Mouse (Mus musculus) hematopoietic stem cell, adult 5-6 weeks (primary cell): ENCODE results near the gene Actrt2. TPM values are rescaled to one million over a fixed set of nuclear protein-coding genes. Genes with fewer than 3 reads are reported as not detected.
A peak's percentile ranks its signal among the peaks of the same experiment; 100 is the strongest.

ENCODE experiments used
- ATAC-seq, 2 experiments: fragments of 125-278 bp in 1 of 2; replicated peaks in 1 of 2; 2 replicates each; pipeline ENCODE4 v1.8.0; 2016 to 2017; ENCODE audit warnings: inconsistent platforms in 2 of 2, mild to moderate bottlenecking in 2 of 2, moderate number of reproducible peaks in 2 of 2, low read depth in 1 of 2, moderate TSS enrichment in 1 of 2; ENCODE audit not compliant: low FRiP score in 2 of 2, poor library complexity in 2 of 2, severe bottlenecking in 2 of 2, insufficient read depth in 1 of 2, low TSS enrichment in 1 of 2
- total RNA-seq: library from RNA; stranded (forward); fragments of 172-1452, 232-1000 nt; gene quantifications from 2 replicates; pipeline ENCODE4 v1.2.3, GENCODE M21; 2017

The Actrt2 gene
- total RNA-seq, 1 experiment from 2014 or later: not detected

DNA sequence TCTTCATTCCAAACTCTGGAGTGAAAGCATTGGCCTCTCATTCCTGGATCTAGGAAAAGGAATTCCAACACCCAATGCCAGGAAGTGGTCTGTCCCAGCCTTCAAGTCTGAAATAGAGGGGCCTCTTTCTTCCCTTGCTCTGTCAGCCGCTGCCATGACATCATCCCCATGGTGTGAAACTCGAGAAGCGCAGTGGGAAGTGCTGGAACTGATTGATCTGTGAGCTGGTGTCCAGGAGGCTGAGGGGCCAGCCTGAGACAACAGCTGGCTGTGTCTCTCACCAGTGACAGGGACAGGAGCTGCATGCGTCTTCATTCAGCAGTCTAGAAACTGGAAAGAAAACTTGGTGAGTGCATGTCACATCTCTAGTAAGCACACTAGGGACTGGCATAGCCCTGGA, 28.5 kb upstream of the Actrt2 start:
- no peak for ATAC-seq

- ATAC-seq: no peak
Measured at GRCm38 (mm10) chr4:154694361-154694760, 26.7 kb upstream of the Actrt2 start.

GRCm38 (mm10) chr4:154693348-154694015, 25.8 kb upstream of the Actrt2 start:
- ATAC-seq: no peak

- ATAC-seq: no peak
Measured at GRCm38 (mm10) chr4:154683068-154683752, 15.5 kb upstream of the Actrt2 start.

DNA sequence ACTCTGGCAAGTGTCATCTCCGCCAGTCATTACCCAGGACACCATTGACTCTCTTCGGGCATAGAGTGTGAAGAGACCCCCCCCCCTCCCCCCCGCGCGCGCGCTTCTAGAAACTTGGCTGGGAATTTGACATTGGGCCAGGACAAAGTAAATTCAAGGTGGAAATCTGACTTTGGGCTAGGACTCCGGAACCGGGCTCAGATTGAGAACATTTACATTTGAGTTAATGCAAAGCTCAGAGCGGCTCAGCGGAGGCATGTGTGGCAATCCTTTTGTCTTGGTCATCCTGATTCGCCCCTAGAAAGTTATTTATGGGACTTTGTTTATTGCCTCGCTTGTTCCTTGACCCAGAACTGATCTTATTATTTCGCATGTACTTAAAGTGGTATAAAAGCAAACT, 14.6 kb upstream of the Actrt2 start:
- ATAC-seq: no peak

GRCm38 (mm10) chr4:154675441-154676000, 7.9 kb upstream of the Actrt2 start:
- no peak for ATAC-seq

GRCm38 (mm10) chr4:154674966-154675365, 7.3 kb upstream of the Actrt2 start:
- ATAC-seq: no peak

GRCm38 (mm10) chr4:154674541-154674940, 6.9 kb upstream of the Actrt2 start:
- ATAC-seq: peak; percentile 56 to 67; a peak in 3 of 4 replicates

- ATAC-seq: no peak
Measured at GRCm38 (mm10) chr4:154673986-154674385, 6.3 kb upstream of the Actrt2 start.

DNA sequence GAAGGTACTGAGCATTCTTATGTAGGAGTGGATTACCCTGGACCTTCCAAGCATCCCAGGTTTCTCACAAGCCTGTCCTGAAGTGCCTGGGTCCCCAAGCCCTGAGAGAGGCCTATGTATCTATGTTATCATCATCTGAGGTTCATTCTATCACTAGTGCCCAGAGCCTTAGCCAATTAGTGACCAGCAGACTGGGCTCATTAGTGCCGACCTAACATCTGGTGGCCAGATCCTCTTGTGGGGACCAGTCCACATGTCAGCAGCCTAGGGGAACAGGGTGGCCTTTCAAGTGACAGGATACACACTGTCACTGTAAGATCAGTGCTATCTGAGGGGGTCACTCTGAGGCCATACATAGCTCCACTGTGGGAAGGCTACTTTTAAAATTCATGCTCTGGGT, 4.4 kb upstream of the Actrt2 start:
- ATAC-seq: no peak

DNA sequence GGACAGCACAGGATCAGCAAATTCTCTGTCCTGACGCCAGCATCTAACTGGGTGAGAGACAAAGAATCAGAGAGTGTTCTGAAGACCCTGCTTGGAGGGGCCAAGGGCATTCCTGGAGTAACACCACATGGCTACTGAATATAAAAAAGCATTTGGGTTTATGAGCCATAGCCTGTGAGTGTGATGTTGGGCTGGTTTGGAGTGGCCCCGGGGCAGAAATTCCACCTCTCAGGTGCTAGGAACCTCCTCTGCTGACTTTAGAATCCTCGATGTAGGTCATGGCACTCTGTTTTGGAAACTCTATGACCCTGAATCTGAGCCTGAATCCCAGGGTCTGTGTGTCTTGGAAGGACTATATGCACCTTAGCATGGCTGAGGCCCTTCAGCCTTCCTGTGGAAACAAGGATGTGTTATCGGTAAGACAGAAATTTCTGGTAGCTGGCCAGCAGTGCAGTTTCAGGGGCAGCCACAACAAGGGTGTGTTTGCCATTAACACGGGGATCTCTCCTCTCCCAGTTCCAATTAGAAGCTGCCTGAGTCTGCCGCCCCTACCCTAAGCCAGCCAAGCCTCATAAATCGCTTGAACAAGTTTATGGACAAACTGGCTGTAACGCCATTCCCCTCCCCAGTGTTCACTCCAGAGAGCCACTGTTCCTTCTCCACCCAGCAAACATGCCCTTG, 3.7 kb upstream of the Actrt2 start:
- ATAC-seq: no peak

DNA sequence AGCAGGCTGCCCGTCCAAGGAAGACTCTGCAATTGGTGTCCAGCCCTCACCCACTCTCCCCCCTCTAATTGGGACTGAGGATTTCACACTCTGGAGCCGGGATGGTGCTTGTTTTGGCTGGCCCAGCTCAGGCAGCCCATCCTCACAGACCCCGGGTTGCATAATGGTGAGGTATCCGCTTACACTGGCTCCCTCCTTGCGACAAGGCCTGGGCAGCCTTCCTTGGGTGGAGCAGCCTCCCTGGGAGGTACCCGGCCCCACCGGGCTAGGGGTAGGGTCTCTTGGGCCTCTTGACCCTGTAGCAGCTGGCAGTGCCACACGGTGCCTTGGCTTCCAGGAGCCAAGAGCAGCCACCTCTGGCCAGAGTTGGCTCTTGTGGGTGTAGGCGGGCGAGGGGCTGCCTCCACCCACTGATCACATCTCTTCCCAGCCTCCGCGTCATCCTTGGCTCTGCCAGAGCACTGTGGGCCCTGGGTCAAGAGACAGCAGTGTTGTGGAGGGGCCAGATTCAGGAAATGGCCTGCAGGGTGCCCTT, 4.9 kb downstream of the Actrt2 start:
- no peak for ATAC-seq

- no peak for ATAC-seq
Measured at GRCm38 (mm10) chr4:154661256-154661655, 6.4 kb downstream of the Actrt2 start.

DNA sequence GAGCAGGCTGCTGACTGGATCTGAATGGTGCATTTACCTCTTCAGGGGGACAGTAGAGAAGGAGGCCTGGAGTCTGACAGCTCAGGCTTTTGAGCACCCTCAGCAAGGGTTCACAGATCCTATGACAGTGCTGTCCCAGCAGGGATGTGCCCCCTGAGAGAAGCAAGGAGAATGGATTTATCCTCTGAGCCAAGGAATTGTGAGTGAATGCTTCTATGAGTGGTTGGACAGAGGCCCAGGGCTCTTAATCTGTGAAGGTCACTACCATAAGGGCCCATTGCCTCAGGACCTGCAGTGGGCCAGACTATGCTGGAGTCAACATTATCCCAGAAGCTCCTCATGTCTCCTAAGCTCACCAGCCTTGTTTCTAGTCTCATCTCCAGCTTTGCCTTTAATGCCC, 7.6 kb downstream of the Actrt2 start:
- no peak for ATAC-seq

DNA sequence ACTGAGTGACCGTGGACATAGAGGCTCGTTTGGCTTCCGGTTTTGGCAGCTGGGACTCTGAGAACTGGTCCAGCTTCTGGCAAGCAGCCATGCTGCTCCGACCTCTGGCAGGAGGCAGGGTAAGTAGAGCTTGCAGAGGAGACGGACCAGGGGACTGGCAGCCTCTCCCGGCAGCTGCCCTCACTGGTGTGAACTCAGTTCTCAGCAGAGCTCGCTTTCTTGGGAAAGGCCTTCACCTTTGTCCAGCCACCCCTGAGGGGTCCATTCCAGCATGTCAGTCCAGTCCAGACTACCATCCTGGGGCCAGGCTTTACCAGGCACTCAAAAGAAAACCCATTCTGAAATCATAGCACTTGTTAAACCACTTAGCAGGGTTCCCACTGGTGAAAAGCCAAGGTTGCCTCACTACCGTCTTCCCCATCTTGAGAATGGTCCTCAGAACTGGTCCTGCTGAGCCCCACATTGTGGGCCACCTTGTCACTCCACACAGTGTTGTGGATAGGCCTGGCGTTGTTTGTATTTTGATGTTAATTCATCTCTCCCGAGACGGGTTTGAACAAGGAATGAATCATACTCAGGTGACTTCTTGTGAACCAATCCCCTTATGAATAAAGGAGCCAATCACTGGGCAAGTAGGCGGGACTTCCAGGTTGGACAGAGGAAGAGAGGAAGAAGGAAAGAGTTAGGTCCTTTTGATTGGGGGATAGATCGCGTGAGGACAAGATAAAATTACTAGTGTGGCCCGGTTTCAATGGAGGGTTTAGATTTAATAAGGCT, 12.3 kb downstream of the Actrt2 start:
- ATAC-seq: no peak

GRCm38 (mm10) chr4:154652494-154652893, 15.2 kb downstream of the Actrt2 start:
- ATAC-seq: no peak

DNA sequence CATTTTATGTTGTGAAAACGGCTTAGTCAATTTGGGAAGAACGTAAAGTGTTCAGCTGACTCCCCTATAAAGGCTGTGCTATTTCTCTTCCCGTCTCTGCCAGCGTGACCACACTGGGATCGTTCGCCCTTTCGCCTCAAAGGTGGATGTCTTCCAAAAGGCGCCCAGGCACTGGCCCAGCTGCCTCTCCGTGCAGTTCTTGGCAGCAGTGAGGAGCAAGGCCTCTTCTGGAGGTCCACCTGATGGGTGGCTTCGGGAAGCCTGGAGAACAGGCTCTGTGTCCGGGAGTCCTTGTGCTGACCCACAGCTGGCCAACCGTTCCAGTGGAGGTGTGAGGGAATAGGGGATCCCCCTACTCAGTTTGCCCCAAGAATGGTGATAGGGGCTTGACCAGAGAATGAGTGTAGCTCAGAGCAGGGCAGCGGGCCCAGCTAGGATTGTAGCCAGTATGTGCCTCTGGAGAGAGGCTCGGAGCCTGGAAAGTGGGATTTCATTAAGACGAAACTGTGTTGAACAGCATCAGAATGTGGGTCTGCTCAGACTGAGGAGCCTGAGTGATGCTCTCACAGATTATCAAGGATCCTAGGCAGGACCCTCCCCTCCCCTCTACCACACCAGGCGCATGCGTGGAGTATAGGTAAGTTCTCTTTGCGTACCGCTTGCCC, 18.5 kb downstream of the Actrt2 start:
- ATAC-seq: no peak
